Mouse (Mus musculus): Measurements from ENCODE around the gene Asic5. TPM values are rescaled to one million over a fixed set of nuclear protein-coding genes. Genes with fewer than 3 reads are reported as not detected.

Asic5 gene
- total RNA-seq (2014; rRNA removed) (0.52 TPM in 1 of 2 replicates, not detected in the other), polyA plus RNA-seq (2015; fragmentation: Nextera tagmentation; extraction: Ambion mirVana) (0.16 TPM in 1 of 2 replicates, not detected in the other)

DNA sequence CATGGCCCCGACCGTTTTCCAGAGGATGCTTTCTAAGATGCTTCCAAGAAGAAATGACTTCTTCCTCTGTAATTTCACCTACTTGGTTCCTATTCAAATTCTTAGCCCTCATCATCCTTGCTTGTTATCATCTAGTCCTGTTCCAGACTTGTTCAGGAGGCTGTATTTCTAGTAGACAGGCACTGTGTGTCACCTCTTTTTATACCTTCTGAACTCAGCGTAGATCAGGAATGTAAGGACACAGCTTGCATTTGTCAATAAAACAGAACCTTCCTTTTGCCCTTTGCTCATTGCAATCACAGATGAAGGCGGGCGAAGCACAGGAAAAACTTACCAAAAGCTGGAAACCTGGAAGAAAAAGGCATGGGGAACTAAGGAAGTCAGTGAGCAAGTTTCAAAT lies at the start of gene Asic5:
Asic5 (plus strand) TSS at position 301 of the 400 bp plus-strand sequence.
- Histone ChIP-seq H3K4me2 (ENCODE audit: low read depth, low read length) (no peak within 1 kb of the TSS), H3K27ac (no peak within 1 kb of the TSS), H3K4me1 (ENCODE audit: insufficient read depth, low read length) (no peaks in the 10 kb centered on the region), H3K27me3 (ENCODE audit: insufficient read depth, low read length) (no peaks in the 10 kb centered on the region), H3K9me3 (ENCODE audit: low read length) (no peaks in the 10 kb centered on the region), H3K9ac (replicated peaks; ENCODE audit: low read length) (no peak within 1 kb of the TSS), H3K4me3 (ENCODE audit: low read length) (no peak within 1 kb of the TSS), H3K36me3 (ENCODE audit: insufficient read depth, low read length) (no peaks in the 10 kb centered on the region)
- ATAC-seq: no peak
- no peak for DNase-seq (ENCODE audit: low spot score)
- TF ChIP-seq CTCF (IDR thresholded peaks at IDR 0.05; ENCODE audit: low read depth): no peak
- WGBS: 93% methylated on average over 5 of the region's 5 CpGs

- TF ChIP-seq CTCF (IDR thresholded peaks at IDR 0.05; ENCODE audit: low read depth): no peak
- DNase-seq (ENCODE audit: low spot score) (no peak), ATAC-seq (no peak)
- no peak overlapping the region for H3K27ac ChIP-seq
- no peaks in the 10 kb centered on the region for H3K9me3 ChIP-seq (ENCODE audit: low read length)
- H3K9ac ChIP-seq (replicated peaks; ENCODE audit: low read length): no peak overlapping the region
- 0 out of 2 replicates have a peak, but pooled peaks cover 3% of the 10 kb centered on the region for H3K4me1 ChIP-seq (ENCODE audit: insufficient read depth, low read length)
- no peaks in the 10 kb centered on the region for H3K27me3 ChIP-seq (ENCODE audit: insufficient read depth, low read length)
- H3K36me3 ChIP-seq (ENCODE audit: insufficient read depth, low read length): no peaks in the 10 kb centered on the region
- H3K4me2 ChIP-seq (ENCODE audit: low read depth, low read length): peak overlapping the region; percentile 66
- 81% methylated on average over 4 of the region's 4 CpGs for WGBS
- no peak overlapping the region for H3K4me3 ChIP-seq (ENCODE audit: low read length)
Observed at GRCm38 (mm10) chr3:81933348-81933747, 48.7 kb upstream of the Asic5 start.

GRCm38 (mm10) chr3:81938924-81939323 lies 43.2 kb upstream of the Asic5 start:
- no peak for ATAC-seq

DNA sequence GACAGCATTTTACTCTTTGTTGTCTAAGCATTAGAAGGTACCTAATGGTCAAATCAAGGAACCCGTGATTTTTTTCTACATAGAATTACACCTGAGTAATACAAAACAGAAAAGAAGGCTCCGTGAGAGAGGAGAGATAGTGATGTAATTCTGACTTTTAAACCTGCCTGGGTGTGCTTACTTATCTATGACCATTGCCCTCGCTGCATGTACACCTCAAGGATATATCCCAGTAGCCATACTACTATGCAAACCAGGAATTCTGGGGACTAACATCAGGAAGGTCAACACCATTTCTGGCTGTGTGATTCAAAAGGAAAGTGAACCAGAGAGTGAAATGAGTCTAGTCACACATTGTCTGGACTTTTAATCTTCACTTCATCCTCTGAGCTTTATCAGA lies 39.7 kb upstream of the Asic5 start:
- H3K9ac ChIP-seq (replicated peaks; ENCODE audit: low read length): no peak overlapping the region
- 95% methylated on average over 3 of the region's 3 CpGs for WGBS
- DNase-seq (ENCODE audit: low spot score) (no peak), ATAC-seq (no peak)
- H3K4me2 ChIP-seq (ENCODE audit: low read depth, low read length): no peak overlapping the region
- TF ChIP-seq CTCF (IDR thresholded peaks at IDR 0.05; ENCODE audit: low read depth): no peak
- H3K36me3 ChIP-seq (ENCODE audit: insufficient read depth, low read length): no peaks in the 10 kb centered on the region
- no peaks in the 10 kb centered on the region for H3K27me3 ChIP-seq (ENCODE audit: insufficient read depth, low read length)
- no peak overlapping the region for H3K27ac ChIP-seq
- no peaks in the 10 kb centered on the region for H3K9me3 ChIP-seq (ENCODE audit: low read length)
- H3K4me1 ChIP-seq (ENCODE audit: insufficient read depth, low read length): no peaks in the 10 kb centered on the region
- no peak overlapping the region for H3K4me3 ChIP-seq (ENCODE audit: low read length)

More at GRCm38 (mm10) chr3:81938924-81939323, 43.2 kb upstream of the Asic5 start:
- TF ChIP-seq CTCF (IDR thresholded peaks at IDR 0.05; ENCODE audit: low read depth): no peak
- no peak for DNase-seq (ENCODE audit: low spot score)
- Histone ChIP-seq H3K27ac (no peak overlapping the region), H3K36me3 (ENCODE audit: insufficient read depth, low read length) (no peaks in the 10 kb centered on the region), H3K9ac (replicated peaks; ENCODE audit: low read length) (no peak overlapping the region), H3K9me3 (ENCODE audit: low read length) (no peaks in the 10 kb centered on the region), H3K4me1 (ENCODE audit: insufficient read depth, low read length) (no peaks in the 10 kb centered on the region), H3K4me2 (ENCODE audit: low read depth, low read length) (no peak overlapping the region), H3K27me3 (ENCODE audit: insufficient read depth, low read length) (no peaks in the 10 kb centered on the region), H3K4me3 (ENCODE audit: low read length) (no peak overlapping the region)
- WGBS: 76% methylated on average over 3 of the region's 3 CpGs

- Histone ChIP-seq H3K4me2 (ENCODE audit: low read depth, low read length) (no peak overlapping the region), H3K9ac (replicated peaks; ENCODE audit: low read length) (no peak overlapping the region), H3K4me3 (ENCODE audit: low read length) (no peak overlapping the region), H3K36me3 (ENCODE audit: insufficient read depth, low read length) (no peaks in the 10 kb centered on the region), H3K4me1 (ENCODE audit: insufficient read depth, low read length) (no peaks in the 10 kb centered on the region), H3K9me3 (ENCODE audit: low read length) (no peaks in the 10 kb centered on the region), H3K27ac (no peak overlapping the region), H3K27me3 (ENCODE audit: insufficient read depth, low read length) (no peaks in the 10 kb centered on the region)
- TF ChIP-seq CTCF (IDR thresholded peaks at IDR 0.05; ENCODE audit: low read depth): no peak
- ATAC-seq (no peak), DNase-seq (ENCODE audit: low spot score) (no peak)
- WGBS: 93% methylated on average over 3 of the region's 3 CpGs
Observed at GRCm38 (mm10) chr3:81943097-81943496, 39.0 kb upstream of the Asic5 start.

DNA sequence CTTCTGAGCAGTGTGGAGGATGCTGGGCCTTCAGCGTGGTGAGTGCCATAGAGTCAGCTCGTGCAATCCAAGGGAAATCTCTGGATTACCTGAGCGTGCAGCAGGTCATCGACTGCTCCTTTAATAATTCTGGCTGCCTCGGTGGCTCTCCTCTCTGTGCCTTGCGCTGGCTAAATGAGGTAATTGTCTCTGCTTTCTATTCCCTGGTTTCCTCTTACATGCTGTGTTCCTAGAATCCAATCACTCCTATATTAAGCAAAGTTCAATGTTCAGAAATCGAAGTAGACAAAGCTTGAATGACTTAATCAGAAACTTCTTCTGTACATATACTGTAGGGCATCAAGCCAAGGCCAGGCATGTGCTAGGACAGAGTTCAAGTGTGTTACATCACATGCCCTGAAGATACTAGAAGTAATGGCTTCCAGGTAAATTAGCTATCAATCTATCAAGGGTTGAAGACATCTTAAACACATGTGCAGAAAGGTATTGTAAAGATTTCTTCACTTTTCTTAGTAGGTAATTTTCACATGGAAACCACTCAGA lies 37.2 kb upstream of the Asic5 start:
- no peak for TF ChIP-seq CTCF (IDR thresholded peaks at IDR 0.05; ENCODE audit: low read depth)
- ATAC-seq (no peak), DNase-seq (ENCODE audit: low spot score) (no peak)
- Histone ChIP-seq H3K4me2 (ENCODE audit: low read depth, low read length) (no peak overlapping the region), H3K27me3 (ENCODE audit: insufficient read depth, low read length) (no peaks in the 10 kb centered on the region), H3K4me1 (ENCODE audit: insufficient read depth, low read length) (no peaks in the 10 kb centered on the region), H3K9me3 (ENCODE audit: low read length) (no peaks in the 10 kb centered on the region), H3K4me3 (ENCODE audit: low read length) (no peak overlapping the region), H3K36me3 (ENCODE audit: insufficient read depth, low read length) (no peaks in the 10 kb centered on the region), H3K9ac (replicated peaks; ENCODE audit: low read length) (no peak overlapping the region), H3K27ac (no peak overlapping the region)
- 90% methylated on average over 7 of the region's 7 CpGs for WGBS

- no peaks in the 10 kb centered on the region for H3K27me3 ChIP-seq (ENCODE audit: insufficient read depth, low read length)
- H3K9ac ChIP-seq (replicated peaks; ENCODE audit: low read length): no peak overlapping the region
- H3K36me3 ChIP-seq (ENCODE audit: insufficient read depth, low read length): no peaks in the 10 kb centered on the region
- DNase-seq (ENCODE audit: low spot score) (no peak), ATAC-seq (no peak)
- H3K4me2 ChIP-seq (ENCODE audit: low read depth, low read length): no peak overlapping the region
- H3K4me3 ChIP-seq (ENCODE audit: low read length): no peak overlapping the region
- H3K27ac ChIP-seq: no peak overlapping the region
- no peaks in the 10 kb centered on the region for H3K9me3 ChIP-seq (ENCODE audit: low read length)
- 85% methylated on average over 1 of the region's 1 CpGs for WGBS
- TF ChIP-seq CTCF (IDR thresholded peaks at IDR 0.05; ENCODE audit: low read depth): no peak
- H3K4me1 ChIP-seq (ENCODE audit: insufficient read depth, low read length): no peaks in the 10 kb centered on the region
Observed at GRCm38 (mm10) chr3:81949048-81949447, 33.0 kb upstream of the Asic5 start.
